Mouse (Mus musculus) embryonic facial prominence, embryonic 12.5 days (tissue): ENCODE data around the gene Nhej1. TPM values are rescaled to one million over a fixed set of nuclear protein-coding genes. Genes with fewer than 3 reads are reported as not detected.

ENCODE experiments used
- ATAC-seq: fragments of 200-750 bp; cut with Nextera tagmentation; 2 replicates; pipeline ENCODE4 v1.8.0; 2017; ENCODE audit not compliant: insufficient number of reproducible peaks, insufficient read depth, low FRiP score, low TSS enrichment
- H3K27ac ChIP-seq: fragments of 300-500 bp; sonication (generic); 2 replicates; pipeline ENCODE4 v1.5.1; 2016; ENCODE audit warnings: mild to moderate bottlenecking
- H3K27me3 ChIP-seq: fragments of 300-500 bp; sonication (generic); 2 replicates; pipeline ENCODE4 v1.6.1; 2016; ENCODE audit warnings: mild to moderate bottlenecking, moderate library complexity
- H3K36me3 ChIP-seq: fragments of 300-500 bp; sonication (generic); 2 replicates; pipeline ENCODE4 v1.6.1; 2016; ENCODE audit warnings: mild to moderate bottlenecking
- H3K4me1 ChIP-seq: fragments of 300-500 bp; sonication (generic); 2 replicates; pipeline ENCODE4 v1.6.1; 2016
- H3K4me2 ChIP-seq: fragments of 300-500 bp; sonication (generic); replicated peaks from 2 replicates; pipeline ENCODE4 v1.6.1; 2016; ENCODE audit warnings: mild to moderate bottlenecking, moderate library complexity
- H3K4me3 ChIP-seq: fragments of 300-500 bp; sonication (generic); 2 replicates; pipeline ENCODE4 v1.5.1; 2016; ENCODE audit warnings: mild to moderate bottlenecking
- H3K9ac ChIP-seq: fragments of 300-500 bp; sonication (generic); 2 replicates; pipeline ENCODE4 v1.6.1; 2016; ENCODE audit warnings: mild to moderate bottlenecking, moderate library complexity
- H3K9me3 ChIP-seq: fragments of 300-500 bp; sonication (generic); 2 replicates; pipeline ENCODE4 v1.6.1; 2016; ENCODE audit warnings: mild to moderate bottlenecking, moderate library complexity
- WGBS: fragments of 180-500 bp; shearing (Covaris S2); methylation state at CpG from one replicate; pipeline ENCODE4 v1.1.7; 2016; 5-methylcytosine and 5-hydroxymethylcytosine counted together
- polyA plus RNA-seq: library from polyadenylated mRNA; unstranded; fragments of >200 nt; fragmentation: Nextera tagmentation; extraction: Ambion mirVana; gene quantifications from 2 replicates; pipeline ENCODE4 v1.2.1, GENCODE M21; 2016

Gene Nhej1
- polyA plus RNA-seq, 1 experiment from 2014 or later = 11.3 TPM

DNA sequence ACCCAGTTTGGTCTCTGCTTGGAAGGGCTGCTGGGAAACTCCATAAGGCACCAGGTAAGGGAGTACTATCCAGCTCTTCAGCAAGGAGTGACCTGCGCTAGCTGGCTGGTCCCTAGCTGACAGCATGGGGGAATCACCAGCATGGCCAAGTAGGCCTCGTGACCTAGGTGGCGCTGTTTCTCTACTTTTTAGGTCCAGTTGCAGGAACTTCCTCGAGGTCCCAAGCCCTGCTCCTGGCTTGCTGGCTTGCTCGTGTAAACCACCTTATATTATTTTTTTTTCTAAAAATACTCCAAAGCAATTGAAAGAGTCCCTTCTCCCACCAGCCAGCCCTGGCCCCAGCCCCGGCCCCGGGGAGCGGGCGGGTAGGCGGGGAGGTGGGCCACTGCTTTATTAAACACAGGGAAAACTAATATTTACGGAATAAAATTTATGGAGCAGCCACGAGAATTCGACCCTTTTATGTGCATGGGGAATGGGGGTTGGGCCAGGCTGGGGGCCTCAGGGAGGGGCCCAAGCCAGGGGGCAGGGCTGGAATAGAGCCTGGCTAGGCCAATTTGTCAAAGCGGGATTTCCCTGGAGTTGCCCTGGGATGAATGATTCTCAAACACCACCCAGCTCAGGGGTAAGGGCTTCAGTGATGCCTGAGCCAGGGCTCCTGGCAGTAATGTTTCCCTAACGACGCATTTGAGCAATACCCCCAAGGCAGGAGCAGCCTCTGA, 160.3 kb downstream of the Nhej1 start:
- WGBS = 12% methylated on average over 16 of the region's 16 CpGs
- ATAC-seq = 0 out of 2 replicates have a peak, but pooled peaks have one; percentile 56
- H3K27ac ChIP-seq = no peak overlapping the region

DNA sequence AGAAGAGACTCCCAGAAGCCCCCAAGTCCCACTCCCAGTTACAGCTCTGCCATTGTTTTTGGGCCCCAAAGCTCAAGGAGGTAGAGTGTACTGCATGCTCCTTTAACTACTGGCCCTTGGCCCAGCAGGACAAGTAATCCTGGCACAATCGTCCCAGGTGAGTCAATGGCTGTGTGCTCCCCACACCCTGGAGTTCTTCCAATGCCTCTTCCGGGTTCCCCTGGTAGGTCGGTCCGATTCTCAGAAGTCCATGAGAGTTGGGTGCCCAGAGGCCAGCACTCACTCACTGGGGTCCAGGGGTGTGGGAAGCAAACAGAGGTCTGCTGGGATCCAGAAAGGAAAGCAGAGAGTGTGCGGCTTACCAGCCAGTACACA, 162.2 kb downstream of the Nhej1 start:
- no peak for ATAC-seq
- H3K36me3 ChIP-seq = no peaks in the 10 kb centered on the region
- 92% methylated on average over 5 of the region's 5 CpGs for WGBS
- no peak overlapping the region for H3K4me2 ChIP-seq
- no peaks in the 10 kb centered on the region for H3K9me3 ChIP-seq
- peaks cover 9% of the 10 kb centered on the region for H3K4me1 ChIP-seq
- H3K4me3 ChIP-seq = no peak overlapping the region
- no peak overlapping the region for H3K9ac ChIP-seq
- H3K27ac ChIP-seq = no peak overlapping the region
- peaks cover 14% of the 10 kb centered on the region; the same call in 1 of the 2 replicates for H3K27me3 ChIP-seq

More for the DNA sequence above, 160.3 kb downstream of the Nhej1 start:
- peaks cover 9% of the 10 kb centered on the region for H3K4me1 ChIP-seq
- no peaks in the 10 kb centered on the region for H3K9me3 ChIP-seq
- no peak overlapping the region for H3K4me3 ChIP-seq
- no peaks in the 10 kb centered on the region for H3K36me3 ChIP-seq
- H3K9ac ChIP-seq = no peak overlapping the region
- H3K4me2 ChIP-seq = peak overlapping the region; percentile 32
- peaks cover 10% of the 10 kb centered on the region; the same call in 1 of the 2 replicates for H3K27me3 ChIP-seq

GRCm38 (mm10) chr1:74962126-74962852, 162.7 kb downstream of the Nhej1 start:
- ATAC-seq = no peak
- Histone ChIP-seq H3K4me3 (no peak overlapping the region), H3K4me1 (peaks cover 9% of the 10 kb centered on the region), H3K4me2 (no peak overlapping the region), H3K27ac (no peak overlapping the region), H3K9me3 (no peaks in the 10 kb centered on the region), H3K27me3 (peaks cover 15% of the 10 kb centered on the region; the same call in 1 of the 2 replicates), H3K9ac (no peak overlapping the region), H3K36me3 (no peaks in the 10 kb centered on the region)
- WGBS = 69% methylated on average over 5 of the region's 5 CpGs

GRCm38 (mm10) chr1:74961722-74962121, 163.3 kb downstream of the Nhej1 start:
- 87% methylated on average over 7 of the region's 7 CpGs for WGBS

GRCm38 (mm10) chr1:74960059-74960458, 164.9 kb downstream of the Nhej1 start:
- Histone ChIP-seq H3K9me3 (no peaks in the 10 kb centered on the region), H3K4me3 (no peak overlapping the region), H3K27me3 (peaks cover 29% of the 10 kb centered on the region; the same call in 1 of the 2 replicates), H3K36me3 (no peaks in the 10 kb centered on the region), H3K4me2 (no peak overlapping the region), H3K27ac (no peak overlapping the region), H3K4me1 (peaks cover 5% of the 10 kb centered on the region), H3K9ac (no peak overlapping the region)
- ATAC-seq = no peak
- WGBS = 88% methylated on average over 7 of the region's 7 CpGs

More at GRCm38 (mm10) chr1:74961722-74962121, 163.3 kb downstream of the Nhej1 start:
- Histone ChIP-seq H3K4me3 (no peak overlapping the region), H3K9ac (no peak overlapping the region), H3K27ac (no peak overlapping the region), H3K4me1 (peaks cover 9% of the 10 kb centered on the region), H3K9me3 (no peaks in the 10 kb centered on the region), H3K4me2 (no peak overlapping the region), H3K27me3 (peaks cover 20% of the 10 kb centered on the region; the same call in 1 of the 2 replicates), H3K36me3 (no peaks in the 10 kb centered on the region)
- ATAC-seq = no peak

GRCm38 (mm10) chr1:74951556-74952210, 173.3 kb downstream of the Nhej1 start, which contains the start of gene Ihh:
Ihh (minus strand) TSS chr1:74951672.
- peak within 1 kb of the TSS; percentile 63 for H3K4me2 ChIP-seq
- WGBS = under 1% methylated on average over 43 of the region's 55 CpGs
- H3K4me3 ChIP-seq = peak within 1 kb of the TSS; percentile 37
- peak within 1 kb of the TSS; percentile 27; the same call in 1 of the 2 replicates for H3K9ac ChIP-seq
- H3K9me3 ChIP-seq = no peaks in the 10 kb centered on the region
- H3K27me3 ChIP-seq = peaks cover 92% of the 10 kb centered on the region
- no peaks in the 10 kb centered on the region for H3K36me3 ChIP-seq
- H3K27ac ChIP-seq = no peak within 1 kb of the TSS
- no peak for ATAC-seq
- peaks cover 19% of the 10 kb centered on the region for H3K4me1 ChIP-seq

- Histone ChIP-seq H3K4me1 (peaks cover 19% of the 10 kb centered on the region), H3K4me2 (peak overlapping the region; percentile 63), H3K27me3 (peaks cover 97% of the 10 kb centered on the region), H3K9ac (peak overlapping the region; percentile 27; the same call in 1 of the 2 replicates), H3K9me3 (no peaks in the 10 kb centered on the region), H3K27ac (no peak overlapping the region), H3K36me3 (no peaks in the 10 kb centered on the region), H3K4me3 (peak overlapping the region; percentile 37)
- no peak for ATAC-seq
- 1% methylated on average over 84 of the region's 84 CpGs for WGBS
These were observed 174.2 kb downstream of the Nhej1 start for GRCm38 (mm10) chr1:74950576-74951490.

DNA sequence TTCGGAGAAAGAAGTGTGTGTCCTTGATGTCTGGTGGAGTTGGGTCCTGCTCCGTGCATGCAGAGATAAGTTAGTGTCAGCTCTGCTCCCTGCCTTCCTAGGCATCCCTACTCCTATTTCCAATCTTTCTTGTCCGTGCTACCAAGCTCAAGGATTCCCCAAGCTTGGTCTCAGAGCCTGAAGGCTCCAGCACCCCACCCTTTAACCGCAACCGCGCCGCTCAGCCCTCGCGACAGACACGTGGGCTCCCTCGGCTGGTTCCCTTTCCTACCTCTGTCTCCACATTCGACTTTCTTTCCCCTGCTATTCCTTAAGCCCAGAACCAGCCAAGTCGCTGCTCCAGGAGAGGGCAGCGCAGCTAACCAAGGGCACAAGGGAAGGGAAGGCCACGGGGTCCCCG, 174.9 kb downstream of the Nhej1 start:
- Histone ChIP-seq H3K27me3 (peaks cover 99% of the 10 kb centered on the region), H3K36me3 (no peaks in the 10 kb centered on the region), H3K4me2 (no peak overlapping the region), H3K9me3 (no peaks in the 10 kb centered on the region), H3K27ac (no peak overlapping the region), H3K4me3 (no peak overlapping the region), H3K4me1 (peaks cover 19% of the 10 kb centered on the region), H3K9ac (no peak overlapping the region)
- no peak for ATAC-seq
- 3% methylated on average over 16 of the region's 16 CpGs for WGBS

- WGBS = 4% methylated on average over 24 of the region's 24 CpGs
- H3K4me1 ChIP-seq = peaks cover 19% of the 10 kb centered on the region
- peaks cover 98% of the 10 kb centered on the region for H3K27me3 ChIP-seq
- H3K9me3 ChIP-seq = no peaks in the 10 kb centered on the region
- no peak overlapping the region for H3K27ac ChIP-seq
- H3K4me2 ChIP-seq = no peak overlapping the region
- no peak overlapping the region for H3K9ac ChIP-seq
- no peak overlapping the region for H3K4me3 ChIP-seq
- no peaks in the 10 kb centered on the region for H3K36me3 ChIP-seq
- no peak for ATAC-seq
These were observed 175.3 kb downstream of the Nhej1 start for GRCm38 (mm10) chr1:74949666-74950050.

- no peak overlapping the region for H3K9ac ChIP-seq
- H3K27me3 ChIP-seq = peaks cover 93% of the 10 kb centered on the region
- H3K4me1 ChIP-seq = peaks cover 19% of the 10 kb centered on the region
- no peaks in the 10 kb centered on the region for H3K36me3 ChIP-seq
- no peak overlapping the region for H3K27ac ChIP-seq
- H3K4me2 ChIP-seq = no peak overlapping the region
- WGBS = 3% methylated on average over 20 of the region's 20 CpGs
- no peaks in the 10 kb centered on the region for H3K9me3 ChIP-seq
- ATAC-seq = no peak
- H3K4me3 ChIP-seq = no peak overlapping the region
These were observed 176.0 kb downstream of the Nhej1 start for GRCm38 (mm10) chr1:74948784-74949665.
